Mouse (Mus musculus): Measurements from ENCODE around the gene Lsm5.

Gene Lsm5

DNA sequence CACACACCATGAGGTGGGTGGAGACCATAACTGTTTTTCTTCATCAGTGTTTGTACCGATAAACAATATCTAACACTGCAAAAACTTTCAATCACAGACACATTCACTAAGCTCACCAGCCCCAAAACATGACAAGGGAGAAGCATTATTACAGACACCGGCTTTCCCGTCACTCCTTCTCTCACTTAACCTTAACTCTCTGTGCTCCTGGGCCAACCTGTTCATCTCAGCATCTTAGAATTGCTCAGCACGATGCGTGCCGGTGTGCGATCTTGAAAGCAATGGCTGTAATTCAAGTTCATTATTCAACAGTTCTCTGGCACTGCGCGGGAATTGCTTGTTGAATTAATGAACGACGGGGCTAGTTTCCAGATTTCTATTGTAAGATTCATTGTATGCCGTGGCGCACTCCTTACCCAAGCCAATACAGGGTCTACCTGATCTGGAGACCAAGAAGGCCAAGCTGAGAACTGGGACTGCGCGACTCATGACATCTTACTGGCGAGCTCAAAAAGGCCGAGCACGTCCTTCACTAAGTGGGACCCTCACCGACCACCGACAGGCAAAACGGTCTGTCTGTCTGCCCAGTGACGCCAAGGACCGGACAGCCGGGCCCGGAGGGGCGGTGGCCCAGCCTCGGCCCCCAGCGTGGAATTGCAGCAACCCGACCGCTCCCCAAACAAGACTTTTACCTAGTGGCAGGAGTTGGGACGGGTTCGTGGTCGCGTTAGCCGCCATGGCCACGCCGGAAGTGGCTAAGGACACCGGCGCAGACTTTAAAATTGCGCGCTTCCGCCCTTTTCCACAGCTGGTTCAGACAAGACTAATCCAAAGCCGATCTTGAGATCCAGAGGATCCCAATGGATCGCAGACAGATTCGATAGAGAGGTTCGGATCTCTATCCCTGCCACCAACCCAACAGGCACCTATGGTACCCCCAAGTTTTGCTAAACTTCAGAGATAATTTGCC lies at the start of gene Lsm5:
Lsm5 (minus strand) TSS at position 780 of the 970 bp plus-strand sequence.
- peak; percentile 95 for DNase-seq (ENCODE audit: low read depth)

- DNase-seq (ENCODE audit: low read depth) = no peak
Observed at GRCm38 (mm10) chr6:56753719-56754118, 49.2 kb upstream of the Lsm5 start.

DNA sequence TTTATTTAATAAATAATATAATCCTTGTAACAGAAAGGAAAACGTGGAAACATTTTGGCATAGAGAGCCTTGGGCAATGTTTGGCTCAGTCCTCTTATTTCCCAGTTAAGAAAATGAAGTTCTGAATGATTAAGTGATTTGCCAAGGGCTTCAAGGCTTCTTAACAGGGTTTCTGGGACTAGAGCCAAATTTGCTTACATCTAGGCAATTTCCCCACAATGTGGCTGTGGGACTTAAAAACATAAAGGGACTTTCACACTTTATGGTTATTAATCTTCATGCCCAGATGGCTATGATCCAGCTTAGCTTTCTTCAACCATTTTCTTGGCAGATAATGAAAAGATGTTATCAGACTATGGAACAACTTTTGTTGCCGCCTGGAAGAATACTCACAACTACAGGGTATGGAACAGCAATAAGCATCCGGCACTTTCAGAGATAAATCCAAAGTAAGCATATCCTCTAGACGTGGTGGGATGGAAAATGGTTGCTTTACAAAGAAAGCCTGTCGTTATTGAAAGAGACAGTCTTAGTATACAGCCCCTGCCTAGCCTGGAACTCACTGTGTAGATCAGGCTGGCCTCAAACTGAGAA lies 41.5 kb upstream of the Lsm5 start:
- DNase-seq (ENCODE audit: low read depth) = peak; percentile 56

DNA sequence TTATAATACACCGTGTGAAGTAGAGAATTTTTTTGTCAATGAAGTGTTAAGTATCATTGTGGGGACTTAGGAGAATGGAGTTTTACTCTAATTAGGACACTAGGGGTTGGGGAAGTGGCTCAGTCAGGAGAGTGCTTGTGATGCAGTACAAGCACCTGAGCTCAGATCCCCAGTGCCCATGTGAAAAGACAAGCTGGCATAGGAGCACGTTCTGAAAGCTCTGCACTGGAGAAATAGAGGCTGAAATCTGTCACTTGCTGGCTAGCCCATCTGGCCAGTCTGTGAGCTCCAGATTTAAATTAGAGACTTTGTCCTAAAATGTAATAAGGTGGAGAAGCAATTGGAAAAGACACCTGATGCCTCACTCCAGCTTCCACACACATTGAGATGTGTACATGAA lies 28.0 kb upstream of the Lsm5 start:
- DNase-seq (ENCODE audit: low read depth) = no peak

GRCm38 (mm10) chr6:56720877-56721276 lies 16.4 kb upstream of the Lsm5 start:
- no peak for DNase-seq (ENCODE audit: low read depth)

- DNase-seq (ENCODE audit: low read depth) = no peak
Observed at GRCm38 (mm10) chr6:56719071-56719470, 14.6 kb upstream of the Lsm5 start.

DNA sequence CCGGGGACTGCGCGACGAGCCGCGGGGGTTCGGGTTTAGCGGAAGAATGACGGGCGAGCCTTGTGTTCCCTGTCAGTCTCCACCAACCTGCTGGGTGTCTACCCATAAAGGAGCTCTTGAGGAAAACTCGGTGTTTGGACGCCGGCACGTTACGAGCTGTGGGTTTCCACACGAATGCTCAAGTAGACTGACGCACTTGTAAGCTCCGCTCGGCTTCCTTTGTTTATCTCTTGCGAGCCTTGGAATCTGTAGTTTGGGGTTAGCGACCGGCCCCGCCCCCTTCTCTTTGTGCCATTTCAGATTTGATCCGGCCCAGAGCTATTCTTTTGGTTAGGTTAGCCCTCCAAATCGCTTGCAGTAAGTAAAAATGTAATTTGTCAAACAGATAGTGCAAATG lies 10.8 kb upstream of the Lsm5 start:
- peak; percentile 70 for DNase-seq (ENCODE audit: low read depth)

DNA sequence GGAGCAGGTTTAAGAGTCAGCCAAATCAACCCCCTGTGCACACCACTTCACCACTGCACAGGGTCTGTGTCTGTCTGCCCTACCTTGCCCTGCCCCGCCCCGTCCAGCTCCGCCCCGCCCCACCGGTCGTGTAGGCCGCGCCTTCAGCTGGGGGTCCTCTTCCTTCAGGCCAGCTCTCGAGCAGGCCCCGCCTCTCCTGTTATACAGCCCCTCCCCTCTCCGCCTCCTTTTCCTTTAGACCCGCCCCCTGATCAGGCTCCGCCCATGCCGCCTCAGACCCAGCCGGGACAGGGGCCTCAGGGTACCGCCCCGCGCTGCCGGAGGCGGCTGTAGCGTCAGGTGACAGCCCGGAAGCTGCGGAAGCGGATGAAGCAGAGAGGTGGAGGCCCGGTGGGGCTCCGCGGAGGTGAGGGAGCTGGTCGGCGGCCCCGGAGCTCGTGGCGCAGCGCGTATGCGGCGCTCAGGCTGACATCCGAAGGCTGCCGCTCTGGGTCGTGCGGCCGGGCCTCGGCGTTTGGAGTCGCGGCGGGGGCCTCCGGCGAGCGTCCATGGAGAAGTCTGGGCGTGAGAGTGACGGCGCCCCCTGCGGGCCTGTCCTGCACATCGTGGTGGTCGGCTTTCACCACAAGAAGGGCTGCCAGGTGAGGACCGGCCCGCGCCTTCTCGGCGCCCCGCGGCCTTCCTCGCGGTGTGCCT lies 10.2 kb upstream of the Lsm5 start, which contains the start of gene Avl9:
Avl9 (plus strand) TSS at position 326 of the 696 bp plus-strand sequence.
- peak; percentile 99 for DNase-seq (ENCODE audit: low read depth)

GRCm38 (mm10) chr6:56714186-56714573 lies 9.7 kb upstream of the Lsm5 start:
- no peak for DNase-seq (ENCODE audit: low read depth)

GRCm38 (mm10) chr6:56692445-56692844 lies 12.1 kb downstream of the Lsm5 start:
- no peak for DNase-seq (ENCODE audit: low read depth)

- peak; percentile 89 for DNase-seq (ENCODE audit: low read depth)
Observed at GRCm38 (mm10) chr6:56691205-56691604, 13.3 kb downstream of the Lsm5 start.

DNA sequence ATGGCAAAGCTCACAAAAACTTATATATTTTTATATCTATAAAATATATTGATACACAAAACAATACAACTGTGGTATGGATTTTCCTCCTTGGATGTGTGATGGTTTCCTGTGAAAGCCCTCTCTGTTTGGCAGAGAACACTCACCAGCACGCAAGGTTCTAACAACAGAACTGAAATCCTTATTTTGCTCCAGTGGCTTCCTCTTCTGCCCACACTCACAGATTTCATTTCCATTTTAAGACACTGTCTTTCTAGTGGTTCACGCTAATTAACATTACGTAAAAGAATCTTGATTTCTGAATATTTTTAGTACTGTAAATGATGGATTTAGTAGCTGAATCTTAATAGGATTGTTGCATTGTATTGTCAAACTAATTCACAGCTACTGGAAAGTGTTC lies 16.3 kb downstream of the Lsm5 start:
- DNase-seq (ENCODE audit: low read depth) = no peak

DNA sequence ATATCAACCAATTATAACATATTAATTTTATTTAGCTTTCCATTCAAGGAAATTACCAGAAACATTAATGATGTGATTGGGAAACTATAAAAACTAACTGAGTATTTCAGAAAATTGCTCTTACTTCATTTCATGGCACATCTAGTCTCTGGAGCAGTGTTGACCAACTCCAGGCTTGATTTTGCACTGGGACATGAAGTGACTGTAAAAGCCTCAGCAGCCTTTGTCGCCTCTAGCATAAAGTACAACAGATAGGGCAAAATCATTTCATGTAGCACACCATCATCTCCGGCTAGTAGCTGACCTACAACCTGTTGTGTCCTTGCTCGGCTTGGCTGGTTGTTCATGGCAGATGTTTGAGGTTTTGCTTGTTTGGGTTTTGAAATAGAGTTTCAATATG lies 40.1 kb downstream of the Lsm5 start:
- DNase-seq (ENCODE audit: low read depth) = no peak

DNA sequence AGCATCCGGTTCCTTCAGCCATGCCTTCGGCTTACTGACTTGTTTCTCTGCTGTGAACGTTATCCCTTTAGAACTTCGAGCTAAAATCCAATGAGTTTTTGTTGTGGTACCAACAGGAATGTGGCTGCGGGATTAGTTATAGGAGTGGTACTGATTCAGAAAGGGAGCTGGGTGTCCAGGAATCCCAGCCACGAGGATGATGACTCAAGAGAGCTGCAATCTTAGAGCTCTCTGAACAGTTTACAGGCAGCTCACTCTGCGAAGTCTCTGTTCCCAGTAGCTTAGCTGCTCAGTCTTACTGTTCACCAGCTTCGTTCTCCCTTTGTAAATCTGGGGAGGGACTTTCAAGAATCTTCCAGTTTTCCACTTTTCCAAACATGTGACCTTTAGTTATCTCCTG lies 49.1 kb downstream of the Lsm5 start:
- peak; percentile 35 for DNase-seq (ENCODE audit: low read depth)

GRCm38 (mm10) chr6:56652121-56652592 lies 52.4 kb downstream of the Lsm5 start:
- DNase-seq (ENCODE audit: low read depth) = no peak
